Mouse (Mus musculus): ENCODE measurements around the gene S100a6.

- TF ChIP-seq POLR2A (IDR thresholded peaks at IDR 0.05; ENCODE audit: low read depth, low read length) (no peak), CTCF (IDR thresholded peaks at IDR 0.05; ENCODE audit: extremely low read depth, insufficient read depth, insufficient read length, insufficient replicate concordance) (no peak)
These were observed 14.5 kb upstream of the S100a6 start for GRCm38 (mm10) chr3:90598212-90598611.

All from spleen, adult 2 months (tissue).